Mouse (Mus musculus) forebrain, embryonic 15.5 days (tissue): ENCODE measurements around the gene Cflar. TPM values are rescaled to one million over a fixed set of nuclear protein-coding genes. Genes with fewer than 3 reads are reported as not detected.
A peak's percentile ranks its signal among the peaks of the same experiment; 100 is the strongest.

ENCODE experiments used
- ATAC-seq: fragments of 200-750 bp; cut with Nextera tagmentation; replicated peaks from 2 replicates; pipeline ENCODE4 v1.8.0; 2017; ENCODE audit warnings: mild to moderate bottlenecking, moderate TSS enrichment, moderate library complexity
- H3K27ac ChIP-seq: fragments of 300-500 bp; sonication (generic); replicated peaks from 2 replicates; pipeline ENCODE4 v1.5.1; 2015; ENCODE audit warnings: mild to moderate bottlenecking, inconsistent platforms
- H3K27me3 ChIP-seq: fragments of 300-500 bp; sonication (generic); 2 replicates; pipeline ENCODE4 v1.6.1; 2015; ENCODE audit warnings: inconsistent platforms
- H3K36me3 ChIP-seq: fragments of 300-500 bp; sonication (generic); 2 replicates; pipeline ENCODE4 v1.6.1; 2015; ENCODE audit warnings: mild to moderate bottlenecking, inconsistent platforms
- H3K4me1 ChIP-seq: fragments of 300-500 bp; sonication (generic); 2 replicates; pipeline ENCODE4 v1.6.1; 2015; ENCODE audit warnings: inconsistent platforms
- H3K4me2 ChIP-seq: fragments of 300-500 bp; sonication (generic); replicated peaks from 2 replicates; pipeline ENCODE4 v1.6.1; 2015; ENCODE audit warnings: mild to moderate bottlenecking, inconsistent platforms
- H3K4me3 ChIP-seq: fragments of 300-500 bp; sonication (generic); 2 replicates; pipeline ENCODE4 v1.5.1; 2015; ENCODE audit warnings: mild to moderate bottlenecking, inconsistent platforms
- H3K9ac ChIP-seq: fragments of 300-500 bp; sonication (generic); replicated peaks from 2 replicates; pipeline ENCODE4 v1.6.1; 2015; ENCODE audit warnings: mild to moderate bottlenecking, inconsistent platforms
- H3K9me3 ChIP-seq: fragments of 300-500 bp; sonication (generic); 2 replicates; pipeline ENCODE4 v1.6.1; 2016; ENCODE audit warnings: inconsistent platforms
- WGBS: fragments of 180-500 bp; shearing (Covaris S2); methylation state at CpG from one replicate; pipeline ENCODE4 v1.1.7; 2015; ENCODE audit warnings: mixed read lengths; 5-methylcytosine and 5-hydroxymethylcytosine counted together
- polyA plus RNA-seq: library from polyadenylated mRNA; unstranded; fragments of >200 nt; fragmentation: Nextera tagmentation; extraction: Ambion mirVana; gene quantifications from 2 replicates; pipeline ENCODE4 v1.2.1, GENCODE M21; 2015

Cflar gene
- polyA plus RNA-seq, 1 experiment from 2014 or later, result 18.9 TPM

GRCm38 (mm10) chr1:58770111-58770720, 58.9 kb downstream of the Cflar start:
- Histone ChIP-seq H3K36me3 (no peaks in the 10 kb centered on the region), H3K4me3 (no peak overlapping the region), H3K27ac (no peak overlapping the region), H3K9me3 (no peaks in the 10 kb centered on the region), H3K4me2 (no peak overlapping the region), H3K27me3 (no peaks in the 10 kb centered on the region), H3K4me1 (no peaks in the 10 kb centered on the region), H3K9ac (no peak overlapping the region)
- WGBS, result 27% methylated on average over 7 of the region's 7 CpGs
- ATAC-seq, result 0 out of 2 replicates have a peak, but pooled peaks have one; percentile 38

- H3K9me3 ChIP-seq, result no peaks in the 10 kb centered on the region
- 73% methylated on average over 3 of the region's 3 CpGs for WGBS
- no peak overlapping the region for H3K27ac ChIP-seq
- H3K36me3 ChIP-seq, result no peaks in the 10 kb centered on the region
- no peak overlapping the region for H3K9ac ChIP-seq
- no peak overlapping the region for H3K4me3 ChIP-seq
- H3K4me1 ChIP-seq, result no peaks in the 10 kb centered on the region
- no peak for ATAC-seq
- no peaks in the 10 kb centered on the region for H3K27me3 ChIP-seq
- no peak overlapping the region for H3K4me2 ChIP-seq
These were observed 60.8 kb downstream of the Cflar start for GRCm38 (mm10) chr1:58772084-58772483.

- no peak overlapping the region for H3K4me3 ChIP-seq
These were observed 62.0 kb downstream of the Cflar start for GRCm38 (mm10) chr1:58773280-58773679.

GRCm38 (mm10) chr1:58773905-58774304, 62.6 kb downstream of the Cflar start:
- Histone ChIP-seq H3K36me3 (no peaks in the 10 kb centered on the region), H3K27ac (no peak overlapping the region), H3K4me2 (no peak overlapping the region), H3K9me3 (no peaks in the 10 kb centered on the region), H3K27me3 (no peaks in the 10 kb centered on the region), H3K4me3 (no peak overlapping the region), H3K9ac (no peak overlapping the region), H3K4me1 (no peaks in the 10 kb centered on the region)
- ATAC-seq, result no peak
- WGBS, result 63% methylated on average over 2 of the region's 2 CpGs

More at GRCm38 (mm10) chr1:58773280-58773679, 62.0 kb downstream of the Cflar start:
- H3K4me2 ChIP-seq, result no peak overlapping the region
- no peaks in the 10 kb centered on the region for H3K36me3 ChIP-seq
- no peak overlapping the region for H3K9ac ChIP-seq
- no peaks in the 10 kb centered on the region for H3K4me1 ChIP-seq
- H3K9me3 ChIP-seq, result no peaks in the 10 kb centered on the region
- H3K27ac ChIP-seq, result no peak overlapping the region
- no peaks in the 10 kb centered on the region for H3K27me3 ChIP-seq
- ATAC-seq, result no peak

GRCm38 (mm10) chr1:58775361-58775760, 64.1 kb downstream of the Cflar start:
- no peak for ATAC-seq
- no peak overlapping the region for H3K4me2 ChIP-seq
- no peak overlapping the region for H3K4me3 ChIP-seq
- WGBS, result 95% methylated on average over 5 of the region's 5 CpGs
- H3K9me3 ChIP-seq, result no peaks in the 10 kb centered on the region
- H3K36me3 ChIP-seq, result no peaks in the 10 kb centered on the region
- H3K27me3 ChIP-seq, result no peaks in the 10 kb centered on the region
- no peak overlapping the region for H3K9ac ChIP-seq
- H3K4me1 ChIP-seq, result no peaks in the 10 kb centered on the region
- no peak overlapping the region for H3K27ac ChIP-seq

GRCm38 (mm10) chr1:58777583-58777982, 66.3 kb downstream of the Cflar start:
- 97% methylated on average over 1 of the region's 1 CpGs for WGBS
- H3K4me2 ChIP-seq, result no peak overlapping the region

GRCm38 (mm10) chr1:58778226-58778625, 66.9 kb downstream of the Cflar start:
- H3K27ac ChIP-seq, result no peak overlapping the region
- no peaks in the 10 kb centered on the region for H3K36me3 ChIP-seq
- H3K4me1 ChIP-seq, result no peaks in the 10 kb centered on the region
- H3K9ac ChIP-seq, result no peak overlapping the region
- no peaks in the 10 kb centered on the region for H3K27me3 ChIP-seq
- H3K4me2 ChIP-seq, result no peak overlapping the region
- ATAC-seq, result no peak
- 29% methylated on average over 1 of the region's 1 CpGs for WGBS
- H3K9me3 ChIP-seq, result no peaks in the 10 kb centered on the region
- no peak overlapping the region for H3K4me3 ChIP-seq

More at GRCm38 (mm10) chr1:58777583-58777982, 66.3 kb downstream of the Cflar start:
- H3K27me3 ChIP-seq, result no peaks in the 10 kb centered on the region
- H3K27ac ChIP-seq, result no peak overlapping the region
- H3K9me3 ChIP-seq, result no peaks in the 10 kb centered on the region
- no peak for ATAC-seq
- H3K4me3 ChIP-seq, result no peak overlapping the region
- no peaks in the 10 kb centered on the region for H3K4me1 ChIP-seq
- no peaks in the 10 kb centered on the region for H3K36me3 ChIP-seq
- H3K9ac ChIP-seq, result no peak overlapping the region

GRCm38 (mm10) chr1:58786276-58786675, 75.0 kb downstream of the Cflar start:
- Histone ChIP-seq H3K4me2 (no peak overlapping the region), H3K27ac (no peak overlapping the region), H3K4me3 (no peak overlapping the region), H3K36me3 (no peaks in the 10 kb centered on the region), H3K9ac (no peak overlapping the region), H3K27me3 (no peaks in the 10 kb centered on the region), H3K4me1 (no peaks in the 10 kb centered on the region), H3K9me3 (no peaks in the 10 kb centered on the region)
- WGBS, result 94% methylated on average over 2 of the region's 2 CpGs
- no peak for ATAC-seq

GRCm38 (mm10) chr1:58788410-58788809, 77.1 kb downstream of the Cflar start:
- 96% methylated on average over 4 of the region's 4 CpGs for WGBS
- Histone ChIP-seq H3K27ac (no peak overlapping the region), H3K36me3 (no peaks in the 10 kb centered on the region), H3K27me3 (no peaks in the 10 kb centered on the region), H3K4me2 (no peak overlapping the region), H3K4me1 (no peaks in the 10 kb centered on the region), H3K9me3 (no peaks in the 10 kb centered on the region), H3K9ac (no peak overlapping the region), H3K4me3 (no peak overlapping the region)
- ATAC-seq, result no peak

GRCm38 (mm10) chr1:58794705-58795104, 83.4 kb downstream of the Cflar start:
- Histone ChIP-seq H3K36me3 (no peaks in the 10 kb centered on the region), H3K4me2 (peak overlapping the region; percentile 73; the same call in 1 of the 2 replicates), H3K4me1 (peaks cover 8% of the 10 kb centered on the region), H3K27ac (no peak overlapping the region), H3K9me3 (no peaks in the 10 kb centered on the region), H3K9ac (no peak overlapping the region), H3K4me3 (no peak overlapping the region), H3K27me3 (no peaks in the 10 kb centered on the region)
- WGBS, result 56% methylated on average over 2 of the region's 2 CpGs
- no peak for ATAC-seq

GRCm38 (mm10) chr1:58795291-58796058, 84.2 kb downstream of the Cflar start, which contains the start of gene Casp8:
Gene Casp8, plus strand, starts transcription at chr1:58795374.
- WGBS, result under 1% methylated on average over 42 of the region's 42 CpGs
- Histone ChIP-seq H3K9ac (peak within 1 kb of the TSS; percentile 32), H3K36me3 (no peaks in the 10 kb centered on the region), H3K27ac (no peak within 1 kb of the TSS), H3K4me3 (peak within 1 kb of the TSS; percentile 44), H3K4me2 (peak within 1 kb of the TSS; percentile 73), H3K9me3 (no peaks in the 10 kb centered on the region), H3K27me3 (no peaks in the 10 kb centered on the region), H3K4me1 (peaks cover 8% of the 10 kb centered on the region)
- ATAC-seq, result no peak

GRCm38 (mm10) chr1:58796059-58796363, 84.7 kb downstream of the Cflar start:
- no peak for ATAC-seq
- Histone ChIP-seq H3K4me3 (peak overlapping the region; percentile 44), H3K36me3 (no peaks in the 10 kb centered on the region), H3K27ac (no peak overlapping the region), H3K9ac (peak overlapping the region; percentile 32; the same call in 1 of the 2 replicates), H3K27me3 (no peaks in the 10 kb centered on the region), H3K4me2 (peak overlapping the region; percentile 73), H3K9me3 (no peaks in the 10 kb centered on the region), H3K4me1 (peaks cover 8% of the 10 kb centered on the region)
- 4% methylated on average over 3 of the region's 3 CpGs for WGBS
